Mouse (Mus musculus) heart, embryonic 16.5 days (tissue): ENCODE data around the gene Gimap9. TPM values are rescaled to one million over a fixed set of nuclear protein-coding genes. Genes with fewer than 3 reads are reported as not detected.
A peak's percentile ranks its signal among the peaks of the same experiment; 100 is the strongest.

Source experiments
- ATAC-seq: fragments of 200-750 bp; cut with Nextera tagmentation; replicated peaks from 2 replicates; pipeline ENCODE4 v1.8.0; 2017; ENCODE audit warnings: moderate number of reproducible peaks; ENCODE audit not compliant: insufficient read depth, low FRiP score; ENCODE audit errors: extremely low read depth
- H3K27ac ChIP-seq: fragments of 300-500 bp; sonication (generic); 2 replicates; pipeline ENCODE4 v1.5.1; 2014; ENCODE audit warnings: mild to moderate bottlenecking, low read length, control low read depth, moderate library complexity
- H3K27me3 ChIP-seq: fragments of 300-500 bp; sonication (generic); 2 replicates; pipeline ENCODE4 v1.6.1; 2014; ENCODE audit warnings: low read length, mixed read lengths; ENCODE audit not compliant: control insufficient read depth, insufficient read depth
- H3K36me3 ChIP-seq: fragments of 300-500 bp; sonication (generic); 2 replicates; pipeline ENCODE4 v1.6.1; 2014; ENCODE audit not compliant: control insufficient read depth, insufficient read depth
- H3K4me1 ChIP-seq: fragments of 300-500 bp; sonication (generic); 2 replicates; pipeline ENCODE4 v1.6.1; 2014; ENCODE audit warnings: low read length, mixed read lengths; ENCODE audit not compliant: control insufficient read depth, insufficient read depth
- H3K4me2 ChIP-seq: fragments of 300-500 bp; sonication (generic); 2 replicates; pipeline ENCODE4 v1.6.1; 2014; ENCODE audit warnings: low read depth, mild to moderate bottlenecking, control low read depth, low read length
- H3K4me3 ChIP-seq: fragments of 300-500 bp; sonication (generic); 2 replicates; pipeline ENCODE4 v1.5.1; 2014; ENCODE audit warnings: mild to moderate bottlenecking, control low read depth, low read length
- H3K9ac ChIP-seq: fragments of 300-500 bp; sonication (generic); 2 replicates; pipeline ENCODE4 v1.6.1; 2014; ENCODE audit warnings: low read length, control low read depth
- H3K9me3 ChIP-seq: fragments of 300-500 bp; sonication (generic); replicated peaks from 2 replicates; pipeline ENCODE4 v1.6.1; 2016; ENCODE audit warnings: low read length; ENCODE audit not compliant: control insufficient read depth
- WGBS: fragments of 180-500 bp; shearing (Covaris S2); extraction: QIAGEN DNeasy Blood & Tissue Kit; methylation state at CpG from one replicate; pipeline ENCODE4 v1.1.7; 2014; 5-methylcytosine and 5-hydroxymethylcytosine counted together
- polyA plus RNA-seq: library from polyadenylated mRNA; unstranded; fragments of >200 nt; fragmentation: Nextera tagmentation; extraction: Ambion mirVana; gene quantifications from 2 replicates; pipeline ENCODE4 v1.2.1, GENCODE M21; 2015

Gene Gimap9
- polyA plus RNA-seq, 1 experiment from 2014 or later: 17.5 TPM

GRCm38 (mm10) chr6:48706130-48706529 lies 30.2 kb downstream of the Gimap9 start:
- no peaks in the 10 kb centered on the region for H3K27me3 ChIP-seq
- H3K4me1 ChIP-seq: no peaks in the 10 kb centered on the region
- peak overlapping the region; percentile 43 for H3K4me2 ChIP-seq
- H3K27ac ChIP-seq: peak overlapping the region; percentile 73
- H3K9me3 ChIP-seq: no peaks in the 10 kb centered on the region; the same call in 1 of the 2 replicates
- peaks cover 4% of the 10 kb centered on the region; the same call in 1 of the 2 replicates for H3K36me3 ChIP-seq
- no peak; the same call in 1 of the 2 replicates for ATAC-seq
- peak overlapping the region; percentile 38 for H3K4me3 ChIP-seq
- WGBS: 35% methylated on average over 3 of the region's 3 CpGs
- peak overlapping the region; percentile 54 for H3K9ac ChIP-seq

DNA sequence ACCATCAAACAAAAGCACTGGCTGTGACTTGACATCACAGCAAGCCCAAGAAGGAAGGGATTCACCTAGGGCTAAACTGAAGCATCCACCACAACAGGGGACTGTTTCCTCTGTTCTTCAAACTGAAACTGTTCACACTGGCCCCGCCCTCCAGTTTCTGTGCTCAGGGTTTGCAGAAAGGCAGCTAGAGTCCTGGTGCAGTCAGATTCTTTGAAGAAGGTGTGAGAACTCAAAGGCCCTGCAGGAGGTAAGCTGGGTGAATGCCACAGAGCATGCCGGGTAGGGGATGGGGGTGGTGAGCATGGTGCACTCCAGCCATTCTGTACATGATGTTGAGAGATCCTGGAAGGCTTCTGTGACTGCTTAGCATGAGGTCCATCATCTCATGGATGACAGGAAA lies 42.5 kb downstream of the Gimap9 start, which contains the start of the genes Gm28053 and Gimap7:
Gene Gm28053, plus strand, starts transcription at position 153 of the 400 bp plus-strand sequence.
Gene Gimap7, plus strand, starts transcription at position 167 of the 400 bp plus-strand sequence.
- H3K36me3 ChIP-seq: no peaks in the 10 kb centered on the region
- no peaks in the 10 kb centered on the region for H3K4me1 ChIP-seq
- H3K9me3 ChIP-seq: no peaks in the 10 kb centered on the region
- 50% methylated on average over 2 of the region's 2 CpGs for WGBS
- no peaks in the 10 kb centered on the region for H3K27me3 ChIP-seq
- H3K9ac ChIP-seq: no peak within 1 kb of the TSS
- 0 out of 2 replicates have a peak, but pooled peaks have one; percentile 52 for ATAC-seq
- no peak within 1 kb of the TSS for H3K4me3 ChIP-seq
- no peak within 1 kb of the TSS for H3K4me2 ChIP-seq
- no peak within 1 kb of the TSS for H3K27ac ChIP-seq

- H3K9me3 ChIP-seq: no peaks in the 10 kb centered on the region
- no peak for ATAC-seq
- H3K4me2 ChIP-seq: no peak overlapping the region
- no peaks in the 10 kb centered on the region for H3K27me3 ChIP-seq
- peaks cover 2% of the 10 kb centered on the region for H3K4me1 ChIP-seq
- 68% methylated on average over 4 of the region's 4 CpGs for WGBS
- H3K9ac ChIP-seq: no peak overlapping the region
- H3K27ac ChIP-seq: no peak overlapping the region
- no peaks in the 10 kb centered on the region for H3K36me3 ChIP-seq
- no peak overlapping the region for H3K4me3 ChIP-seq
Observed at GRCm38 (mm10) chr6:48720326-48720725, 44.4 kb downstream of the Gimap9 start.

DNA sequence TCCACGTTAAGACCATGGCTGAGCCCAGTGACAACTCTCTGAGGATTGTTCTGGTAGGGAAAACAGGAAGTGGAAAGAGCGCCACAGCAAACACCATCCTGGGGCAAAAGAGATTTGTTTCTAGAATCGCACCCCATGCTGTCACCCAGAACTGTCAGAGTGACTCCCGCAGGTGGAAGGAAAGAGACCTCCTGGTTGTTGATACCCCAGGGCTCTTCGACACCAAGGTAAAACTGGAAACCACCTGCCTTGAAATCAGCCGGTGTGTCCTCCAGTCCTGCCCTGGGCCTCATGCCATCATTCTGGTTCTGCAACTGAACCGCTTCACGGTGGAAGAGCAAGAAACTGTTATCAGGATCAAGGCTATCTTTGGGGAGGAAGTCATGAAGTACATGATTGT lies 47.5 kb downstream of the Gimap9 start:
- H3K27me3 ChIP-seq: no peaks in the 10 kb centered on the region
- WGBS: 66% methylated on average over 8 of the region's 8 CpGs
- H3K9me3 ChIP-seq: no peaks in the 10 kb centered on the region
- H3K4me2 ChIP-seq: no peak overlapping the region
- ATAC-seq: no peak
- H3K4me3 ChIP-seq: no peak overlapping the region
- H3K4me1 ChIP-seq: peaks cover 10% of the 10 kb centered on the region
- H3K36me3 ChIP-seq: no peaks in the 10 kb centered on the region
- H3K27ac ChIP-seq: no peak overlapping the region
- no peak overlapping the region for H3K9ac ChIP-seq

DNA sequence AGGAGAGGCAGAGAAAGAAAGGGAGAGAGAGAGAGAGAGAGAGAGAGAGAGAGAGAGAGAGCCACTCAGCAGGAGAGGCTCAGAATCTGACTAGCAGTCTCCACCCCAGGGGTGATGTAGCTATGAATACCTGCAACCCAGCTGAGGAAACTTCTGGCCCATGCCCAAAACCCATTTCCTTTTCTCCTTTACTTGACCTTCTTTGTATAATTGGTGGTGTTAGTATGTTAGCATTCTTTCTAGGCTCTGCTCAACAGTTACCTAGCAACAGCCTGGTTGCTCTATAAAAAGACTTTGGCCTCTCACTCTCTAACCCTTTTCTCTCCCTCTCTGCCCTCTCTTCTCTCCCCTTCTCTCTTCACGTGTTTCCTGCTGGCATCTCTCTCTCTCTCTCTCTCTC lies 49.5 kb downstream of the Gimap9 start:
- Histone ChIP-seq H3K9me3 (no peaks in the 10 kb centered on the region), H3K4me3 (no peak overlapping the region), H3K4me2 (peak overlapping the region; percentile 7; the same call in 1 of the 2 replicates), H3K4me1 (peaks cover 10% of the 10 kb centered on the region), H3K36me3 (no peaks in the 10 kb centered on the region), H3K27me3 (no peaks in the 10 kb centered on the region), H3K27ac (peak overlapping the region; percentile 43; the same call in 1 of the 2 replicates), H3K9ac (no peak overlapping the region)
- ATAC-seq: peak; percentile 89
- WGBS: 0% methylated on average over 1 of the region's 1 CpGs

DNA sequence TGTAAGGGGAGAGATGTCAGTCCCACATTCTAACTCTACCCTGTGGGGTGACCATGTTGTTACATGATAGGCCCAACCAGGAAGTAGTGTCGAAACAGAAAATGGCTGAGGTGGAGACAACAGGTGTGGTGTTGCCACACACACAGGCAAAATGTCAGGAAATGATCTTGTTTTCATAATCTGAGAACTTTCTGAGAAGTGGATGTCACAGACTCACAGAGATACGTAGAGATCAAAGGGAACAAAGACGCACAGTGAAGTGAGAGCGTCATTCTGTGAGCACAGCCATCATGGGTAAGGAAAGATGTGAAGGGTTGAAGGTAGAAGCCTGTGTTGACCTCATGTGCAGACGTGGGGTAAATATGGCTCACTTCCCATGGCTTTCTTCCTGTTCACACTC lies 51.8 kb downstream of the Gimap9 start:
- Histone ChIP-seq H3K27me3 (no peaks in the 10 kb centered on the region), H3K4me3 (no peak overlapping the region), H3K4me1 (peaks cover 10% of the 10 kb centered on the region), H3K4me2 (no peak overlapping the region), H3K9ac (no peak overlapping the region), H3K36me3 (no peaks in the 10 kb centered on the region), H3K27ac (no peak overlapping the region), H3K9me3 (no peaks in the 10 kb centered on the region)
- WGBS: 84% methylated on average over 5 of the region's 5 CpGs
- no peak for ATAC-seq

Other genes with a start within 250 kb of the Gimap9 start
- gene Zfp467, start 230.3 kb upstream of the Gimap9 start, polyA plus RNA-seq: 20.3 and 22.1 TPM in 2 replicates
- 0.42 and 0.43 TPM in 2 replicates for gene Sspo, start 227.9 kb upstream of the Gimap9 start, polyA plus RNA-seq
- 17.4 and 20.0 TPM in 2 replicates for gene Atp6v0e2, start 138.5 kb upstream of the Gimap9 start, polyA plus RNA-seq
- gene Lrrc61, start 121.3 kb upstream of the Gimap9 start, polyA plus RNA-seq: 6.7 and 8.2 TPM in 2 replicates
- gene Rarres2, start 103.3 kb upstream of the Gimap9 start, polyA plus RNA-seq: 44.7 and 55.2 TPM in 2 replicates
- gene Gm45021, start 86.5 kb upstream of the Gimap9 start, polyA plus RNA-seq: not detected in 2 replicates
- 28.6 and 29.8 TPM in 2 replicates for gene Repin1, start 82.2 kb upstream of the Gimap9 start, polyA plus RNA-seq
- gene Gm44965, start 82.2 kb upstream of the Gimap9 start, polyA plus RNA-seq: not detected in 2 replicates
- 6.2 and 8.6 TPM in 2 replicates for gene Zfp775, start 74.1 kb upstream of the Gimap9 start, polyA plus RNA-seq
- gene AI854703, start 49.4 kb upstream of the Gimap9 start, polyA plus RNA-seq: 1.0 and 1.7 TPM in 2 replicates
- gene Gimap8, start 28.9 kb upstream of the Gimap9 start, polyA plus RNA-seq: 1.9 and 2.4 TPM in 2 replicates
- 35.8 and 37.0 TPM in 2 replicates for gene Gimap4, start 8.4 kb downstream of the Gimap9 start, polyA plus RNA-seq
- gene Gimap6, start 32.1 kb downstream of the Gimap9 start, polyA plus RNA-seq: 42.5 and 46.8 TPM in 2 replicates
- 2.3 and 5.2 TPM in 2 replicates for gene Gm28053, start 42.5 kb downstream of the Gimap9 start, polyA plus RNA-seq
- 0.43 TPM in 1 of 2 replicates, not detected in the other for gene Gimap7, start 42.5 kb downstream of the Gimap9 start, polyA plus RNA-seq
- gene Gimap1, start 62.9 kb downstream of the Gimap9 start, polyA plus RNA-seq: 30.4 and 35.0 TPM in 2 replicates
- 8.3 and 9.8 TPM in 2 replicates for gene Gimap5, start 70.1 kb downstream of the Gimap9 start, polyA plus RNA-seq
- 0.14 and 0.25 TPM in 2 replicates for gene Gimap3, start 94.7 kb downstream of the Gimap9 start, polyA plus RNA-seq
- 78.4 and 88.4 TPM in 2 replicates for gene Tmem176a, start 164.8 kb downstream of the Gimap9 start, polyA plus RNA-seq
- gene Tmem176b, start 165.4 kb downstream of the Gimap9 start, polyA plus RNA-seq: 217 and 227 TPM in 2 replicates
- 0.84 TPM in 1 of 2 replicates, not detected in the other for gene Aoc1, start 196.8 kb downstream of the Gimap9 start, polyA plus RNA-seq